Mouse (Mus musculus) erythroblast, embryonic 14.5 days (primary cell): ENCODE data around the gene Ndufb11.

ENCODE experiments used
- GATA1 ChIP-seq: IDR thresholded peaks from 2 replicates; pipeline ENCODE4 v1.6.1; 2012; ENCODE audit warnings: low read length, inconsistent platforms, mixed read lengths
- TAL1 ChIP-seq: IDR thresholded peaks from 3 replicates; pipeline ENCODE4 v1.6.1; 2012; ENCODE audit warnings: low read length, inconsistent platforms, mixed read lengths

DNA sequence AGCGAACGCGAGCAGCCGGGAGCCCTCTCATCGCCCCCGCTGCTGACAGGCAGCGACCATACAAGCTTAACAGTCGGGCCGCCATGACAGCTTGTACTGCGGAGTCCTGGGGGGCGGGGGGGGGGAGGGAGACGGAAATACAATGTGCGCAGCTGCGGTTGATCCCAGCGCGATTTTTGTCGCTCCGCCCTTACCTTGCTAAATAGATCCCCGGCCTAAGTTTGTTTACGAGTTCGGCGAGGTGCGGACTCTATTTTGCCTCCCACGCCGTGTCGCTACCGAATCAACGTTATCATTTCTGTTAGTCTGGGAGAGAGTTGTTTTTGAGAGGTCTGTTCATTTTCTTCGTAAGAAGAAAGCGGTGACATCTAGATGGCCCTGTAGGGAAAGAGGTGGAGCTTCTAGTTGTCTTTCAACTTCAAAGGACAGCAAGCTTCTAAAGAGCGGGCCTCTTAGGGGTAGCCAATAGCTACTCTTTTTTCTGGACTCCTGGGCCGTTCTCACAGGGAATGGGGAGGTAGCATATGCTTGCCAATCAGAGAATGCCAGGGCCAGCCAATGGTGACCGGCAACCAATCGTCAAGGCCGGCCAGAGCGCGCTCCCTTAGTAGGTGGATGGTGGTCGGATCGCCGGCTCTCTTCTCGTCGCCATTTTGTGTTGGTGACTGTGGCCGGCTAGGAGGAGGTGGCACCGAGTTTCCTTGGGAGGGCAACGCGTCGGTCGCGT is at the start of gene Ndufb11, which contains the start of gene Rbm10:
- no peak for TF ChIP-seq GATA1
- no peak for TF ChIP-seq TAL1
